Mouse (Mus musculus) CH12.LX (cell line): ENCODE results near the gene Macrod1. TPM values are rescaled to one million over a fixed set of nuclear protein-coding genes. Genes with fewer than 3 reads are reported as not detected.

ENCODE experiments used
- DNase-seq: peaks from one replicate; pipeline ENCODE4 v3.0.0-alpha.2; 2013; ENCODE audit errors: extremely low read depth
- H3K27ac ChIP-seq: 2 replicates; pipeline ENCODE4 v1.5.1; 2012; ENCODE audit warnings: low read depth, mild to moderate bottlenecking, control low read depth, moderate library complexity; ENCODE audit not compliant: insufficient read depth
- H3K27me3 ChIP-seq: replicated peaks from 2 replicates; pipeline ENCODE3; 2012; ENCODE audit warnings: inconsistent platforms
- H3K36me3 ChIP-seq, 2 experiments: replicated peaks in 1 of 2; 2 replicates each; pipeline versions ENCODE3 to v1.6.1; 2012; ENCODE audit warnings: inconsistent platforms in 1 of 2, low read length in 1 of 2, mild to moderate bottlenecking in 1 of 2, mixed read lengths in 1 of 2, moderate library complexity in 1 of 2; ENCODE audit not compliant: control insufficient read depth in 1 of 2, insufficient read depth in 1 of 2
- H3K4me1 ChIP-seq, 2 experiments: 2 replicates each; pipeline ENCODE4 v1.6.1; 2012; ENCODE audit warnings: inconsistent platforms in 1 of 2, moderate library complexity in 1 of 2; ENCODE audit not compliant: insufficient read depth in 2 of 2, control insufficient read depth in 1 of 2
- H3K4me2 ChIP-seq: 2 replicates; pipeline ENCODE4 v1.6.1; 2012; ENCODE audit warnings: low read depth, mild to moderate bottlenecking, control low read depth; ENCODE audit not compliant: poor library complexity, insufficient read depth, severe bottlenecking
- H3K4me3 ChIP-seq, 3 experiments: fragments of 150-350 bp in 1 of 3; sonication (generic) in 1 of 3; replicated peaks in 1 of 3; 2 replicates each; pipeline versions ENCODE3 to v1.5.1; 2011 to 2012; ENCODE audit warnings: low read depth in 2 of 3, low read length in 2 of 3, mild to moderate bottlenecking in 2 of 3, moderate library complexity in 2 of 3, control low read depth in 1 of 3, improper control_type of control experiment in 1 of 3, inconsistent platforms in 1 of 3, mixed read lengths in 1 of 3; ENCODE audit not compliant: poor library complexity in 1 of 3
- H3K79me2 ChIP-seq: replicated peaks from 2 replicates; pipeline ENCODE4 v1.6.1; 2012; ENCODE audit warnings: mild to moderate bottlenecking, moderate library complexity; ENCODE audit not compliant: control insufficient read depth, poor library complexity, insufficient read depth, severe bottlenecking; ENCODE audit errors: extremely low read depth
- H3K9ac ChIP-seq: 2 replicates; pipeline ENCODE4 v1.6.1; 2012; ENCODE audit warnings: low read depth, mild to moderate bottlenecking, control low read depth, moderate library complexity; ENCODE audit not compliant: insufficient read depth
- H3K9me3 ChIP-seq: replicated peaks from 2 replicates; pipeline ENCODE3; 2012; ENCODE audit warnings: low read length, inconsistent platforms, mixed read lengths
- BHLHE40 ChIP-seq: IDR thresholded peaks from 2 replicates; pipeline ENCODE4 v1.6.1; 2011; ENCODE audit warnings: mild to moderate bottlenecking, low read depth, low read length, improper control_type of control experiment
- CHD1 ChIP-seq: IDR thresholded peaks from 2 replicates; pipeline ENCODE4 v1.6.1; 2012; ENCODE audit warnings: low read depth, low read length, improper control_type of control experiment, inconsistent platforms
- CHD2 ChIP-seq: IDR thresholded peaks from 2 replicates; pipeline ENCODE4 v1.6.1; 2011; ENCODE audit warnings: low read length, improper control_type of control experiment
- CTCF ChIP-seq, 2 experiments: IDR thresholded peaks in 1 of 2; conservative IDR thresholded peaks in 1 of 2; 2 replicates each; pipeline ENCODE4 v1.5.1; 2011 to 2012; ENCODE audit warnings: low read depth in 2 of 2, low read length in 2 of 2, improper control_type of control experiment in 1 of 2, inconsistent platforms in 1 of 2, mild to moderate bottlenecking in 1 of 2, moderate library complexity in 1 of 2
- ELF1 ChIP-seq: IDR thresholded peaks from 2 replicates; pipeline ENCODE4 v1.6.1; 2014; ENCODE audit warnings: low read depth, mild to moderate bottlenecking, inconsistent platforms, low read length, improper control_type of control experiment
- ETS1 ChIP-seq: conservative IDR thresholded peaks from 2 replicates; pipeline ENCODE4 v1.6.1; 2012; ENCODE audit warnings: low read depth, mild to moderate bottlenecking, inconsistent platforms, low read length, improper control_type of control experiment, moderate library complexity
- HCFC1 ChIP-seq: IDR thresholded peaks from 2 replicates; pipeline ENCODE4 v1.6.1; 2012; ENCODE audit warnings: low read depth, mild to moderate bottlenecking, inconsistent platforms, low read length, improper control_type of control experiment
- IRF4 ChIP-seq: IDR thresholded peaks from 2 replicates; pipeline ENCODE4 v1.6.1; 2014; ENCODE audit warnings: low read depth, mild to moderate bottlenecking, inconsistent platforms, low read length, improper control_type of control experiment
- JUN ChIP-seq: IDR thresholded peaks from 2 replicates; pipeline ENCODE4 v1.6.1; 2011; ENCODE audit warnings: low read depth, mild to moderate bottlenecking, low read length, improper control_type of control experiment, moderate library complexity; ENCODE audit not compliant: insufficient read depth
- KAT2A ChIP-seq: IDR thresholded peaks from 2 replicates; pipeline ENCODE4 v1.6.1; 2012; ENCODE audit warnings: low read length, improper control_type of control experiment, inconsistent platforms; ENCODE audit not compliant: insufficient replicate concordance
- MAFK ChIP-seq: IDR thresholded peaks from 2 replicates; pipeline ENCODE4 v1.6.1; 2011; ENCODE audit warnings: low read length, improper control_type of control experiment; ENCODE audit not compliant: insufficient replicate concordance
- MAX ChIP-seq: IDR thresholded peaks from 2 replicates; pipeline ENCODE4 v1.6.1; 2011; ENCODE audit warnings: low read length, improper control_type of control experiment
- MAZ ChIP-seq: IDR thresholded peaks from 2 replicates; pipeline ENCODE4 v1.6.1; 2012; ENCODE audit warnings: low read depth, mild to moderate bottlenecking, inconsistent platforms, low read length, improper control_type of control experiment, moderate library complexity
- MEF2A ChIP-seq: IDR thresholded peaks from 2 replicates; pipeline ENCODE4 v1.6.1; 2014; ENCODE audit warnings: low read depth, mild to moderate bottlenecking, inconsistent platforms, low read length, improper control_type of control experiment, borderline replicate concordance
- MXI1 ChIP-seq: IDR thresholded peaks from 2 replicates; pipeline ENCODE4 v1.6.1; 2011; ENCODE audit warnings: mild to moderate bottlenecking, low read depth, low read length, improper control_type of control experiment
- MYC ChIP-seq: IDR thresholded peaks from 2 replicates; pipeline ENCODE4 v1.6.1; 2011; ENCODE audit warnings: low read depth, mild to moderate bottlenecking, improper control_type of control experiment, low read length
- NELFE ChIP-seq: IDR thresholded peaks from 2 replicates; pipeline ENCODE4 v1.6.1; 2011; ENCODE audit warnings: low read depth, low read length, improper control_type of control experiment
- NRF1 ChIP-seq: IDR thresholded peaks from 2 replicates; pipeline ENCODE4 v1.6.1; 2014; ENCODE audit warnings: low read depth, mild to moderate bottlenecking, inconsistent platforms, low read length, improper control_type of control experiment, moderate library complexity
- POLR2A ChIP-seq: IDR thresholded peaks from 2 replicates; pipeline ENCODE4 v1.6.1; 2011; ENCODE audit warnings: low read depth, mild to moderate bottlenecking, improper control_type of control experiment, low read length
- POLR2AphosphoS2 ChIP-seq: IDR thresholded peaks from 2 replicates; pipeline ENCODE4 v1.6.1; 2011; ENCODE audit warnings: low read depth, low read length, improper control_type of control experiment
- SIN3A ChIP-seq: IDR thresholded peaks from 2 replicates; pipeline ENCODE4 v1.6.1; 2012; ENCODE audit warnings: low read length, improper control_type of control experiment, inconsistent platforms
- TBP ChIP-seq: conservative IDR thresholded peaks from 2 replicates; pipeline ENCODE4 v1.6.1; 2011; ENCODE audit warnings: low read depth, low read length, improper control_type of control experiment
- TCF12 ChIP-seq: IDR thresholded peaks from 2 replicates; pipeline ENCODE4 v1.6.1; 2014; ENCODE audit warnings: low read depth, mild to moderate bottlenecking, inconsistent platforms, low read length, improper control_type of control experiment
- UBTF ChIP-seq: IDR thresholded peaks from 2 replicates; pipeline ENCODE4 v1.6.1; 2012; ENCODE audit warnings: low read depth, mild to moderate bottlenecking, inconsistent platforms, low read length, improper control_type of control experiment, moderate library complexity
- USF1 ChIP-seq: IDR thresholded peaks from 2 replicates; pipeline ENCODE4 v1.6.1; 2014; ENCODE audit warnings: low read depth, mild to moderate bottlenecking, inconsistent platforms, low read length, improper control_type of control experiment
- USF2 ChIP-seq: conservative IDR thresholded peaks from 2 replicates; pipeline ENCODE4 v1.6.1; 2011; ENCODE audit warnings: low read depth, low read length, improper control_type of control experiment
- ZKSCAN1 ChIP-seq: IDR thresholded peaks from 2 replicates; pipeline ENCODE4 v1.6.1; 2012; ENCODE audit warnings: low read depth, inconsistent platforms, low read length, improper control_type of control experiment, borderline replicate concordance
- ZMIZ1 ChIP-seq: IDR thresholded peaks from 2 replicates; pipeline ENCODE4 v1.6.1; 2012; ENCODE audit warnings: low read depth, mild to moderate bottlenecking, inconsistent platforms, low read length, improper control_type of control experiment
- ZNF384 ChIP-seq: IDR thresholded peaks from 2 replicates; pipeline ENCODE4 v1.6.1; 2012; ENCODE audit warnings: low read depth, low read length, improper control_type of control experiment, inconsistent platforms
- dilution Hi-C: fragments of 300-500 bp; cut with MboI; formaldehyde crosslinking; loops from 2 replicates; pipeline ENCODE4 v1.14.3; 2020; ENCODE audit warnings: low sequenced_read_pairs; ENCODE audit not compliant: extremely low pct_unique_long_range_greater_than_20kb, extremely low pct_ligation_motif_present
- in situ Hi-C: fragments of 300-500 bp; cut with MboI; formaldehyde crosslinking; loops from 3 replicates; pipeline ENCODE4 v1.14.3; 2019; ENCODE audit warnings: low sequenced_read_pairs, low pct_ligation_motif_present, low pct_unique_long_range_greater_than_20kb, mixed read lengths
- polyA plus RNA-seq: library from polyadenylated mRNA; unstranded; fragments of >175 nt; gene quantifications from 2 replicates; pipeline ENCODE4 v1.2.1, GENCODE M21; 2012; ENCODE audit warnings: low read depth; ENCODE audit not compliant: insufficient read length
- total RNA-seq, 2 experiments: library from RNA; depleted of rRNA; stranded (reverse); fragments of 300-350 nt in 1 of 2; fragments of >200 nt in 1 of 2; gene quantifications; 2 replicates each; pipeline ENCODE4 v1.2.3; 2012 to 2014

Macrod1 gene
- total RNA-seq (2012; rRNA removed) (not detected in 2 replicates), total RNA-seq (2014; rRNA removed) (not detected in 2 replicates), polyA plus RNA-seq (1.00 and 1.0 TPM in 2 replicates)

DNA sequence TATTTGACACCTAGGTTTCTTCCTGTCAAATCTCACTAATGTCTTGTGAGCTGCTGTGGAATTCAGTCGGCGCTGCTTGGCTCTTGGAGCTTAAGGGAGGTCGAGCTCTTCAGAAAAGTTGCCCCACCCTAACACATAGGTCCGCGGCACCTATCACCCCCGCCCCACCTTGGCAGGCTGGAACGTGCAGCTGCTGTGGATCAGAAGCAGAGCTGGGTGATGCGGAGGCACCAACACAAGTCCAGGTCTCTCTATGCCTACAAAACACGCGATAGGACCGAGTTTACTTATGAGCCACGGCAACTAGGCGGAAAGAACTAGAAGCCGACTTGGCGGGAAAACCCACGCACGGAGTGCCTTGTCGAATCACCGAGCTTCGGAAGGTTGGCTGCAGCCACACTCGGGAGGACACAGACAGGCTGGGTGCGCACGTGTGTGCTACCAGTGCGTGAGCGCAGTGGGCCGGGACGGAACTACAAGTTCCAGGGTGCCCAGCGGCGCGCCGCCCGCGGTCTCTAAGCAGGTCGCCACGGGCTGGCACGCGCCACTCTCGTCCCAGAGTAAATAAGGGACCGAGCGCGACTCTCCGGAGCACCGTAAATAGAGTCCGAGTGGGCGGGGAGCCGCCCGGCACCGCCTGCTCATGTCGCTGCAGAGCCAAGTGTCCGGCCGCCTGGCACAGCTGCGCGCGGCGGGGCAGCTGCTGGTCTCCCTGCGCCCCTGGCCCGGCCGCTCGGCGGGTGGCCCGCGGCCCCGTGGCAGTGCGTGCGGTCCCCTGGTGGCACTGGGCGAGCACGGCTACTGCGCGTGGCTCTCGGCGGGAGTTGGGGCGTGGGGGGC is at the start of gene Macrod1:
Macrod1 (plus strand) TSS at position 563 of the 840 bp plus-strand sequence.
- H3K4me1 ChIP-seq = peaks cover 9 to 22% of the 10 kb centered on the region in 2 experiments
- H3K9me3 ChIP-seq = peaks cover 2% of the 10 kb centered on the region
- in situ Hi-C loops (loop anchor here (5.0 to 25.0 kb wide), 2 partner anchors 151 to 356 kb away; partner anchors contain the start of genes 2700081O15Rik and Otub1), dilution Hi-C loops (no loop called here)
- peaks cover 78% of the 10 kb centered on the region for H3K27me3 ChIP-seq
- peak within 1 kb of the TSS; percentile 89 for H3K4me2 ChIP-seq
- H3K36me3 ChIP-seq = no peaks in the 10 kb centered on the region
- peak within 1 kb of the TSS; percentile 4; the same call in 1 of the 2 replicates for H3K9ac ChIP-seq
- DNase-seq = peak; percentile 28
- H3K27ac ChIP-seq = no peak within 1 kb of the TSS
- TF ChIP-seq MAFK (no peak), MAX (peak; percentile 70; the same call in 1 of the 2 replicates), SIN3A (0 out of 2 replicates have a peak, but pooled peaks have one; percentile 47), MYC (peak; percentile 49; the same call in 1 of the 2 replicates), BHLHE40 (peak; percentile 93), IRF4 (0 out of 2 replicates have a peak, but pooled peaks have one; percentile 13), KAT2A (0 out of 2 replicates have a peak, but pooled peaks have one; percentile 23), HCFC1 (peak; percentile 83), NRF1 (peak; percentile 41; the same call in 1 of the 2 replicates), MXI1 (peak; percentile 84; the same call in 1 of the 2 replicates), MEF2A (0 out of 2 replicates have a peak, but pooled peaks have one; percentile 19), USF1 (no peak), NELFE (no peak)
- H3K4me3 ChIP-seq = peak within 1 kb of the TSS; percentile 18 to 57 (median 44)
- H3K79me2 ChIP-seq = no peaks in the 10 kb centered on the region

DNA sequence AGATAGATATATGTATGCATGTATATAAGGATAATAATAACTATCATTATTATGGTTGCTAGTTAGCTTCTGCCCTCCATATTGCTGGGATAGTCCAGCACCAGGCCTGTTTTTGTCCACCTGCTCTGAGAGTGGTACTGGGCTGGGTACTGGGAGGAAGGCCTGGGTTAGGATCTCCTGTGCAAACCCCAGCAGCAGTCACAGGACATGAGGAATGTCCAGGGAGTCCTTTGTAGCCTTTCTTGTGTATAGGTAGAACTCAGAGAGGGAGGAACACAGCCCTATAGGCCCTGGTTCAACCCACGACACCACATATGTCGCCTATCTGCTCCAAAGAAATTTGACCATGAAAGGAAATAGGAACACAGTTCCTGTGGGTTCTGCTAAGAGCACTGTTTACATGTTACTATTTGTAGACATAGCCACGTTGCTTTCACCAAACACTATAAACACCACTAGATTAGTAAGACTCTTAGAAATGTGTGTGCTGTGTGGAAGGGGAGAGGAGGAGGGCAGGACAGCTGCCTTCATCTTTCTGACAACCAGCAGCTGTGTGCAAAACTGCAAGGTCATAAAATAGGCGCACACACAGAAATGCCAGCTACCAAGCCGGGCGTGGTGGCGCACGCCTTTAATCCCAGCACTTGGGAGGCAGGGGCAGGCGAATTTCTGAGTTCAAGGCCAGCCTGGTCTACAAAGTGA is 49.6 kb upstream of the Macrod1 start:
- Histone ChIP-seq H3K9me3 (no peaks in the 10 kb centered on the region), H3K27ac (no peak overlapping the region), H3K79me2 (no peaks in the 10 kb centered on the region), H3K4me2 (no peak overlapping the region), H3K27me3 (no peaks in the 10 kb centered on the region), H3K4me1 (no peaks in the 10 kb centered on the region), H3K36me3 (peaks cover 24 to 66% of the 10 kb centered on the region in 2 experiments), H3K4me3 (no peak overlapping the region), H3K9ac (no peak overlapping the region)
- in situ Hi-C loops (no loop called here), dilution Hi-C loops (no loop called here)
- no peak for DNase-seq
- TF ChIP-seq USF1 (no peak), ELF1 (no peak), MYC (no peak), JUN (no peak), TBP (no peak), CHD1 (no peak), POLR2A (no peak), UBTF (no peak), MAZ (no peak), ETS1 (no peak), CTCF (conservative IDR thresholded peaks at IDR 0.05 in 1 of 2, IDR thresholded peaks at IDR 0.05 in 1 of 2; ENCODE audit: low read depth in 2 of 2, low read length in 2 of 2) (no peak), ZKSCAN1 (no peak), ZNF384 (no peak), POLR2AphosphoS2 (no peak), ZMIZ1 (no peak), USF2 (no peak), IRF4 (no peak), TCF12 (no peak), CHD2 (no peak)
